Mouse (Mus musculus): ENCODE data around the gene Sgk1.

Gene Sgk1

GRCm38 (mm10) chr10:21882184-21883081, at the start of gene Sgk1:
Gene Sgk1 (plus strand): TSS chr10:21882184.
- in situ Hi-C loops (cut with MboI, MseI) = no loop called here

- in situ Hi-C loops (cut with MboI, MseI) = no loop called here
Observed at GRCm38 (mm10) chr10:21832282-21832681, 49.7 kb upstream of the Sgk1 start.

GRCm38 (mm10) chr10:21833757-21834156, 48.2 kb upstream of the Sgk1 start:
- in situ Hi-C loops (cut with MboI, MseI) = no loop called here

- in situ Hi-C loops (cut with MboI, MseI) = no loop called here
Observed at GRCm38 (mm10) chr10:21835077-21835476, 46.9 kb upstream of the Sgk1 start.

- in situ Hi-C loops (cut with MboI, MseI) = no loop called here
Observed at GRCm38 (mm10) chr10:21839248-21840155, 42.5 kb upstream of the Sgk1 start.

GRCm38 (mm10) chr10:21843326-21843725, 38.7 kb upstream of the Sgk1 start:
- in situ Hi-C loops (cut with MboI, MseI) = no loop called here

GRCm38 (mm10) chr10:21843861-21844260, 38.1 kb upstream of the Sgk1 start:
- in situ Hi-C loops (cut with MboI, MseI) = no loop called here

- in situ Hi-C loops (cut with MboI, MseI) = no loop called here
Observed at GRCm38 (mm10) chr10:21844391-21844790, 37.6 kb upstream of the Sgk1 start.

GRCm38 (mm10) chr10:21845601-21846282, 36.2 kb upstream of the Sgk1 start:
- in situ Hi-C loops (cut with MboI, MseI) = no loop called here

GRCm38 (mm10) chr10:21846366-21846765, 35.6 kb upstream of the Sgk1 start:
- in situ Hi-C loops (cut with MboI, MseI) = no loop called here

GRCm38 (mm10) chr10:21847026-21847820, 34.8 kb upstream of the Sgk1 start:
- in situ Hi-C loops (cut with MboI, MseI) = no loop called here

- in situ Hi-C loops (cut with MboI, MseI) = no loop called here
Observed at GRCm38 (mm10) chr10:21847931-21848670, 33.9 kb upstream of the Sgk1 start.

- in situ Hi-C loops (cut with MboI, MseI) = no loop called here
Observed at GRCm38 (mm10) chr10:21849251-21849650, 32.7 kb upstream of the Sgk1 start.

GRCm38 (mm10) chr10:21850330-21850729, 31.7 kb upstream of the Sgk1 start:
- in situ Hi-C loops (cut with MboI, MseI) = no loop called here

- in situ Hi-C loops (cut with MboI, MseI) = no loop called here
Observed at GRCm38 (mm10) chr10:21853122-21853521, 28.9 kb upstream of the Sgk1 start.

- in situ Hi-C loops (cut with MboI, MseI) = no loop called here
Observed at GRCm38 (mm10) chr10:21853566-21854328, 28.2 kb upstream of the Sgk1 start.

- in situ Hi-C loops (cut with MboI, MseI) = no loop called here
Observed at GRCm38 (mm10) chr10:21855338-21855737, 26.6 kb upstream of the Sgk1 start.

- in situ Hi-C loops (cut with MboI, MseI) = no loop called here
Observed at GRCm38 (mm10) chr10:21857676-21858075, 24.3 kb upstream of the Sgk1 start.

GRCm38 (mm10) chr10:21858437-21858974, 23.5 kb upstream of the Sgk1 start:
- in situ Hi-C loops (cut with MboI, MseI) = no loop called here

Measured in regulatory T cell (primary cell).